Mouse (Mus musculus): ENCODE measurements around the gene Tenm2.

DNA sequence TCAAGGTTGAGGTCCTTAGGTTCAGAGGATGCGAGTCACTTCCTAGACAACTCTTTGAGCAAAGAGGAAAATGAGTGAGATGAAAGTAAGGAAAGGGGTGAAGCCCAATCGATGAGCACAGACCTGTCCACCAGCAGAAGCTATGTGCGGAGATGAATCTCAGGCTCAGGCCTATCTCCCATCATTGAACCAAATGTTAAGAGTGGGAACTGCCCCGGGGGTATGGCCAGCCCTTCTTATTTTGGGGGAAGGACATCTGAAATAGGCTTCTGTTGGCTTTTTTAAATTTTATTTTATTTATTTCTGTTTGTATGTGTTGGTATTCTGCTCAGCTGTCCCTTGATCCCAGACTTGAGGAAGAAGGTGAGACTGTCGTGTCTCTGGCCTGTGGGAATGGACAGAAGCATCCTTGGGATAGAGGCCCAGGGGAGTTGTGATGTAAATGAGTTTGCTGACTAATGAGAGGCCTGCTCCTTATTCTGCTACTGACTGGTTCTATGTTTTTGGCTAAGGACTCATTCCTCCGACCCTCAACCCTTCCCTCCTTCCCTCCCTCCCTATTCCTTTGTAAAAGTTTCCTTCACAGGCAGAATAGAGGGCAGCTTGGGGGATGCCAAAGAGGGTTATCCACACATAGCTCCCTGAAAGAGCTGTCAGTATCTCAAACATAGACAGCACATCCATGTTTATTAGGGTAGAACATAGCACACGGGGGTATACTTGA, 1011.9 kb downstream of the Tenm2 start:
- TF ChIP-seq EP300 (IDR thresholded peaks at IDR 0.05; ENCODE audit: low read length) (no peak), MEF2A (IDR thresholded peaks at IDR 0.05; ENCODE audit: borderline replicate concordance, low read depth, low read length) (no peak), MYC (IDR thresholded peaks at IDR 0.05; ENCODE audit: low read depth, low read length) (no peak), NRF1 (IDR thresholded peaks at IDR 0.05; ENCODE audit: low read depth, low read length) (no peak), ETS1 (conservative IDR thresholded peaks at IDR 0.05; ENCODE audit: low read depth, low read length) (no peak), JUN (IDR thresholded peaks at IDR 0.05; ENCODE audit: insufficient read depth, low read depth, low read length) (no peak), ELF1 (IDR thresholded peaks at IDR 0.05; ENCODE audit: low read depth, low read length) (no peak), CTCF (conservative IDR thresholded peaks at IDR 0.05 in 1 of 2, IDR thresholded peaks at IDR 0.05 in 1 of 2; ENCODE audit: low read depth in 2 of 2, low read length in 2 of 2) (no peak), SMC3 (IDR thresholded peaks at IDR 0.05; ENCODE audit: low read depth, low read length) (no peak), SIN3A (IDR thresholded peaks at IDR 0.05; ENCODE audit: low read length) (no peak), E2F4 (IDR thresholded peaks at IDR 0.05; ENCODE audit: insufficient replicate concordance, low read depth, low read length) (no peak)
